Mouse (Mus musculus) left cerebral cortex, adult 11 months (tissue): ENCODE data around the gene Uck2.

Experiments
- DNase-seq: peaks from one replicate; pipeline ENCODE4 v3.0.0; 2022; ENCODE audit warnings: low spot score

Gene Uck2

DNA sequence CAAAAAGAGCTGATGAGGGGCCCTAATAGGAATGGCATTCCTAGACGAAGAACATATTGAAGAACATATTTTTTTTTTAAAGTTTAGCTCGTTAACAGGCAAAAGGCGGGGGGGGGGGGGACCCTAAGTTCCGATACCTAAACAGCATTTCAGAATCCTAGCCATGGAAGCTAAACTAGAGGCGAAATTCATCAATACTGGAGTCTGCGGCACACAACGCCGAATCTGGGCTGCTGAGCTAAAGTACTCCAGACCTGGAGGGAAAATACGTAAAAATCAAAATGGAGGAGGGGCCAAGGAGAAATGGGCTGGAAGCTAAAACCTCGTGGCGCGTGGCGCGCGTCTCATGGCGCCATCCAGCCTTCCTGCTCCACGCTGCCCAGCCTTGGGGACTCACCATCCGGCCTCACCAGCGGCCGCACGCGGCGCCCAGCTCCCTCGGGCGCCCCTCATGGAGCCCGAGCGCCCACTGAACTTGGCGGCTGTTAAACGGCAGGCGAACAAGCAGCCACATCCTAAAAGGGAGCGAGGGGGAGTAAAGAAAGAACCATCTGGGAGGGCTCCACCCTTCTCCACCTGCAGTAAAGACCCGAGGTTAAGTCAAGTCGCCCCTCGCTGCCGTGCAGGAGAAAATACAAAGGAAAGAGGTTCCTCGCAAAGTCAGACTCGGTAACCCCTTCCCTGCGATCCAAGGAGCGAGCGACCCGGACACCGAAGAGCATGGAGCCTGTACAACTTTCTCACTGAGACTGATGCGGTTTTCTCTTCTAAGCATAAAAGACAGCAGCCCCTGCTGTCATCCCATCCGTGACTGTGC is 1.5 kb downstream of the Uck2 start:
- DNase-seq = no peak

DNA sequence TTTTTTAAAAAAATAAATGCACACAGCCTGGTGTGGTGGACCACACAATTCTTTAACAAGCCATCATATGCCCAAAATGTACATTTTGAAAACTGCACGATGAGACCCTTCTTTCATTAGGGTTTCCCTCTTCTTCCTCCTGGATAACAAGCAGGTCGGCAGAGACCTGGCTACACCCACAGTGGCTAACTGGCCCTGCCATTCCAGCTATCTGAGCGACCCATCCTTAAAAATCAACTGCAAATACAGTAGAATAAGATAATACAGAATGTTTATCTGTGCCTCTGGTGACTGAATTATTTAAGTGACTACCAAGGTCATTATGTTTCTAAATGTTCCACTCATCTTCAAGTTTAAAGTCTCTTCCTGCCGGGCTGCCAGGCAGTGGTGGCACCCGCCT is 2.4 kb downstream of the Uck2 start:
- DNase-seq = no peak

DNA sequence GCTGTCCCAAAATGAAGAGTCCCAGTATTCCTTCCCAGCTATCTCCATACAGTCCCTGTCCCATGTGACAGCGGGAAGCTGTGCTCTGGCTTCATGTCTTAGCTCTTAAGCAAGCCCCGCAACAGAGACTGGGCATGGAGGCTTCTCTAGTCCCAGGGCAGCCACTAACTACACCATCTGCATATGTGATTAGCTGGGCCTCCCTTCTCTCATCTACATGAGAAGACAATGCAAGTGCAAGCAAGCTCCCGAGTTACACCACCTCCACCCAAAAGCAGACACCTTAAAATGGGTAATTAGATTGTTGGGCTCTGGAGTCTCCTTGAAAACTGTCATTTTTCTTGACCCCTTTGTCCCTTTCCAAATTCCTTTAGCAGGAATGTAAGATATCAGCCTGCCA is 3.0 kb downstream of the Uck2 start:
- no peak for DNase-seq

DNA sequence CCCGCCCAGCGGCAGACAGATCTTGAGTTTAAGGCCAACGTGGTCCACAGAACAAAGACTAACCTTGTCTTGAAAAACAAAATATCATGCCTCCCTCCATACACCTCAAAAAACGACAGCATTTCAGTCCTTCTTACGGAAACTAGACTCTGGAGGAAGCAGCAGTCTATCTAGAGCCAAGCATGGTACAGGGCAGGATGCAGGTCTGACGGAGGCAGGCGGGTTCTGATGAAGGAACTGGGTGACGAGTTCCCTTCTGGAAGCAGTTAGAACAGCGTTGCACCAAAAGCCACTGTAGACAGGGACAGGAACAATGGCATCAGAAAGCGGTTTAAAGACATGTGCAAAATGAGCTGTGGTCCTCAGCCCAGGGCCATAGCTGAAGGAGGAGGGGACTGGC is 5.1 kb downstream of the Uck2 start:
- no peak for DNase-seq

DNA sequence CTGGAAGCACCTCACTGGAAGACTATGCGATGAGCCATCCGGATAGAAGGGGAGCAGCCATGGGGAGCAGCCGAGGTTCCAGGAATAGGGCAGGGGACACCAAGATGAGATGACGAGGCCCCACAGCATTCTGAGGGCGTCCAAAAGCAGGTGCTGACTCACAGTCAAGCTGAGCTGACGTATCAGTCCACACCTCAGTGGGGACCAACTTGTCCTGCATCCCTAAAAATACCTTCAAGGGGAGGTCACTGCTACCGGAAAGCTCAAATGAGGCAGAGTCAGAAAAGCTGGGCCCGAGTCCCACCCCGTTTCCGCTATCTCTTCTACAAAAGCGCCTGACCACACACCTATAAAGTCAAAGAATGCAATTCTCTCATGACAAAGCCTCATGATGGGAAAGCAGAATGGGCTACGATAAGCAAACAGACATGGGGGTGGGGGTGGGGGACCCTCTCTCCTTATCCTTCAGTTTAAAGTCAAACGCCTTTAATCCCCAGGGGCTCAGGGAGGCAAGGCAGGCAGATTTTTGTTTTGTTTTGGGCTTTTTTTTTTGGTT is 5.9 kb downstream of the Uck2 start:
- DNase-seq = no peak

DNA sequence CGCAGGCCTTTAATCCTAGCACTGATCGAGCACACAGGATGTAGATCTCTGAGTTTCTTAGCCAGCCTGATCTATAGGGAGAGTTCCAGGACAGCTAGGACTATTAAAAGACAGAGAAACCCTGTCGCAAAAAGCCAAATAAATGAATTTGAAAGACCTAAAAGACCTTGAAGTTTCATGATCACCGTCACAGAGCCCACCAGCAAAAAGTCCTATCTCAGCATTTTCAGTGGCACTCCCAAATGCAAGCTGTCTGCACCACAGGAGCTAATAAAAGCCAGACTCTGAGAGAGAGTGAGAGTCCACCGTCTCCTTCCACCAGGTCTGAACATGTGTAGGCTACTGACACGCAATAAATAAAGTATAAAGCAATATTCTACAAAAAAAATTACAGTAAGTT is 6.7 kb downstream of the Uck2 start:
- DNase-seq = no peak

DNA sequence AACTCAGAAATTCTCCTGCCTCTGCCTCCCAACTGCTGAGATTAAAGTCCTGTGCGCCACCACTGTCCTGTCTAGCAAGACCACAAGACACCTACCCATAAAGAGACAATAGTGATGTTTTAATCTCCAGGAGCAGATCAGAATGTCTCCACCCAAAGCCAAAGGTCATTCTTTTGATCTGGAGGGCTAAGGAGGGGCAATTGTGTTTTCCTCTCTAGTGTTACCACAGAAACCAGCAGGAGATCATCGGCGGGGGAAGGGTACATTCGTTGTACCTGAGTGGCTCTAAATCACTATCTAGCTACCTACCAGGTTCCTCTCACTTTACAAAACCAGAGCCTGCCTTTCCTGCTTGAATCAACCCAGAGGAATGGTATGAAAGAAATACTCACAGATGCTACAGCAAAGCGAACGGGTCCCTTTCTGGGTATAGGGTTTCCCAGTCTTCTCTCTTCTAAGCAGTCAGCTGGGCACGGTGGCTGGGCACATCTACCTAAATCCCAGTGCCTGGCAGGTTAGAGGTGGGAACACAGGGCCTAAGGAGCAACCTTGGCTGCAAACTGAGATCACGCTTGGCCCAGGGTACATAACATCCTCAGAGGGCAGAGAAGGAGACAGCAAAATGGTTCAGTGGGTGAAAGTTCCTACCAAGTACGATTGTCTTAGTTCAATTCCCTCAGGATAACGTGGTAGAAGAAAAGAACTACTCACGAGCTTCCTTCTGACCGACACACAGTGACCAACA is 10.3 kb downstream of the Uck2 start:
- no peak for DNase-seq

DNA sequence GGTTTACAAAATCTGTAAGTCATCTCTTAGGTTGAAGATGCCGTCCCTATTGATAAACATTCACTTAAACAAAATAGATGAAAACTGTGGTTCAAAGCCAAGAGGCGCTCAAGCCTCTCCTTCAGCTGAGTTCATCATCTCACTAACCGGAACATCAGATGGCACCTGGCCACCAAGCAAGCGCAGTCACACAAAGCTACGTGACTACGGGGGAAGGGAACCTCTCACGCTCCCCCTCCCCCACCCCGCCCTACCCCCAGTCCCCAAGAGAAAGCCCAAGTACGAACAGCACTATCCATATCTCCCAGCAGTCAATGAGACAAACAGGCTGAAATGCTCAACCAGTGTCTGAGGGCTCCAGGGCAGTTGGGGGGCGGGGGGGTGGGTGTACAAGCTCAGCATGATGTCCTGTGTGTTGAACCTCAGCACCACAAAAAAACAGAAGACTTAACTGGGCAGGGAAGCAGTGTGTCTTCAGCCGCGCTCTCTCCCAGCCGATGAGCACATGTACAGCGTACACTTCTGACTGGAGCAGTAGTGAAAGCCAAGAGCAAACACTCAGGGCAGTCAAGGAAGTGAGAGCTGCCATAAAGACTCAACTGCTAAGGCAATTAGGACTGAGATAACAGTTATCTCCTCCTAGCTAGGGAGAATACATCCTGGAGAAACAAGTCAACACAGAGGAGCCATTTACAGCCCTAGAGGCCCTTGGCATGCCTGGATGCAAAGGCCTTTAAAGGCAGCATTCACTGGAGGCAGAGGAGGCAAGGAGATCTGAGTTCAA is 11.5 kb downstream of the Uck2 start:
- no peak for DNase-seq

DNA sequence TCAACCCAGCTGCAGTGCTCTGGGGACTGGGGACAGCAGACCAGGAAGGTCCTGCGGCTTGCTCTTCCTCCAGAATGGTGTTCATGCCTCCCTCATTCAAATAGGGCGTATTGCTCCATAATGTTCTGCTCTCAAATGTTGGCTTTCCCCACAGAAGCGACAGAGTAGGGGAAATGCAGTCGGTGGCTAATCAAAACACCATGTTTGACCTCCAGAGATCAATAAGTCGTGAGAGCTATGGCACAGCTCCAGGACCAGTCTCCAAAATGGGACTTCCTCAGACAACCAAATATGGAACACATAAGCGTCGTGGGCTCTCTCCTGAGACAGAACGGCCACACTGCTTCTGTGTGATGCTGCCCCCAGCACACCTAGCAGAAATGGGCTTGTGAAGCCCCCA is 13.3 kb downstream of the Uck2 start:
- no peak for DNase-seq

DNA sequence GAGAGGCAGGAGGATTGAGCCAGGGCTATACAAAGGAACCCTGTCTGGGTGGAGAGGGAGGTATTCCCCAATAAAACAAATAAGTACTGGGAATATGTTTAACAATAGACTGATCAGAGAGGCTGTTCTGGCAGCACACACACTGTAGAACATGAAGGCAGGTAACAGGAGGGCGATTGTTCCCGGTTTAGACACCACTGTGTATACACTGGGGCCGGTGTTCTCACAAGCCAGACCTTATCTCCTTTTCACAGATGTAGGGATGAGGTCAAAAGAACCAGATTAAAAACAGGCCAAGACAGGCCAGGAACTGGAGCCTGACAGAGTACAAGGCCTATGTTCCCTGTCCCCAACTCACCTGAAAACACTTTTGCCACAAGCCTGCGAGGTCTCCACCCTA is 13.8 kb downstream of the Uck2 start:
- DNase-seq = no peak

DNA sequence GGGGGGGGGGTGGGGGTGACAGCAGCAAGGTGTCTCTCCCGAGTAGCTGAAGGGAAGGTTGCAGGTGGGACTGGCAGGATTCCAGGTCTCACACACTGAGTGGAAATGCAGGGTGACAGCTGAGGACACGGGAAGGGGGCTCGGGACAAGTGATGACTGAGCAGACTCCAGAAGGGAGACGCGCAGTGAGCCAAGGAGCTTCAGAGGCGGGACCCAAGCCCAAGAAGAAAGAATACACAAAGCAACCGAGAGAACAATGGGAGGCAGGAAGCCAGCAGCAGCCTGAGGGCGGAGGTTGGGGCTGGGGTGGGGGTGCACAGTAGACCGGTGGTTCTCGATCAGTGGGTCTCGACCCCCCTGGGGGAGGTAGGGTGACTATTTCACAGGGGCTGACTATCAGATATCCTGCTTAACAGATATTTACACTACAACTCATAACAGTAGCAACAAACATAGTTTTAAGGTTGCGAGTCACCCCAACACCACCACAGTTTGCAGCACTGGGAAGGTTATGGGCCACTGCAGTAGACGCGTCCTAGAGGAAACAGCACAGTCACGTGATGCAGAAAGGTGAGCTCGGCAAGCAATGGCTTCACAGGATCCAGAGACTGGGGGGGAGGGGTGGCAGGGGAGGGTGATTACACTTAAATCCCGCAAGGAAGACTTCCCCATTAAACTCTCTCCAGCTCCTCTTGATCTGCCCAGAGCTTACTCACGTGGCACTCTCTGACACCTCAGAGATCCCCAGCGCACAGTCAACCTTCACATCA is 14.6 kb downstream of the Uck2 start:
- no peak for DNase-seq

DNA sequence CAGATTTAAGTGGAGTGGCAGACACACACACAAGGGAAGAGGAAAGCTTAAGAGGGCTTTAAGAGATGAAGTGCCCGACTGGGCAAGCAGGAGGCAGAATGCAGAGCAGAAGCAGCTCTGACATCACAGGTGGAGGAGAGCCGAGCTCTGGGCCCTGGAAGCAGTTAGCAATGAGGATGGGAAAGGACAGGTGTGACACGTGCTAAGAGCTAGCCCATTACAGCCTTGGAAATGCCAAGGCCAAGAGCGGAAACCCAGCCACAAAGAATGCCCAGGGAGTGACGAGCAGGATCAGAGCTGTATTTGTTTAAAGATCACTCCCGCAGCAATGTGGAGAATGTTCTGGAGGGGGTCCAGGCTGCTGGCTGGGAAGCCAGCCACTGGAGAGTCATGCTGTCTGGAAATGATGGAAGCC is 15.3 kb downstream of the Uck2 start:
- no peak for DNase-seq

DNA sequence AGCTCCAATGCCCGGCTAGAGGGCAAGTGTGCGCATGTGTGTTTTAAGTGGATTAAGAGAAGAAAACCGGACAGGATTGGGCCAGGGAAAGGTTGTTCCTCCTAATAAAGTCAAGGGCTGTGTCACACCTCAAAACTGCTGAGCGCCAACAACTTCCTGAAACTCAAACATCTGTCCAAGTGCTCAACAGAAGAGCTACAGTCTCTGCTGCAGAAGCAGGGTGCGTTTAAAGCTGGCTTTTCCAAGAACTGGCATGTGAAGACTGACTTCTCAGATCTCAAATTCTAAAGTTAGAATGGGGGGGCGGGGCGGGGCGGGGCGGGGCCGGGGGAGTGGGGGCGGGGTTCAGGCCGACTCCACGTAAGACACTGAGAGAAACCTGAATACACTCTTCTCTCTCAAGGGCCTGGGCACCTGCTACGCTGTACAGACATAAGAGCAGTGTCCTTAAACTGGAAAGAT is 15.7 kb downstream of the Uck2 start:
- no peak for DNase-seq

DNA sequence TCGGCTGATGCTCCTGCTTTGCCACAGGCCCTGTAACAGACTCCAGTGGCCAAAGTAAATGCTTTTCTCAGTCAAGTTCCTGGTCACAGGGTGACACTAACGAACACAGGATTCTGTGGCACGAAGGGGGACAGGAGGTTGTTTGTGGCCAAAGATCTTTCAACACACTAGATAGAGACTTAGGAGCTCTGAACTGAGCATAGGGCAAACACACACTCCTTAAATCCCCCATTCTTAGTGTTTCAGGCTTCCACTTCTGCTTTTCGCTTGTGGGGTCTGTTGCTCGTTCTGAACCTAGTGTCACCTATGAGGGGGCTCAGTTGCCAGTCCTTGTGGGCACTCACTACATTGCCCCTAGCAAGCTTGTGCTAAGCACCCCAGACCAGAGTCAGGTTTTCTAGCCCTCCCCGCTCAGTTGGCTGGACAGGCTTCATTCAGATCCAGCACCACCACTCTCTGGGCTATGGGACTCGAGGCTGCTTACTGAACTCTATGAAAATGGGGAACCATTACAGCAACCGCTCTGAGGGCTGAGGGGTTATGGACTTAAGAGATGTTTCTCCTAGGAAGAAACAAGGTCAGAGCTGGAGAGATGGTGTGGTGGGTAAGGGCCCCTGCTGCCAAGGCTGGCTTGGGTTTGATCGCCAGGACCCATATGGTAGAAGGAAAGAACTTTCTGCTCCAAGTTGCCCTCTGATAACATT is 16.6 kb downstream of the Uck2 start:
- no peak for DNase-seq

DNA sequence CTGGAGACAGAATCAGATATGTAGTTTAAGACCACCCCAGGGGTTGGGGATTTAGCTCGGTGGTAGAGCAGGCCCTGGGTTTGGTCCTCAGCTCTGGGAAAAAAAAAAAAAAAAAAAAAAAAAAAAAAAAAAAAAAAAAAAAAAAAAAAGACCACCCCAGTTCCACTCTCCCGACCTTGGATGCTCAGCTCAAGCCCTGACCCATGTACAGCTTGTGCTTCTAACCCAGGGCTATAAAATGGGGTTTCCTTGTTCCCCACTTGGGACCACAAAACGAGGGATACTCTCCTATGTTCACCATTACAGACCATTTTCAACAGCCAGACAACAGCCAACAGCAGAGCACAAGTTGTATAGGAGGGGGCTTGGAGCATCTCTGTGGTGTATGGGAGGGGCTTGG is 18.4 kb downstream of the Uck2 start:
- DNase-seq = no peak

DNA sequence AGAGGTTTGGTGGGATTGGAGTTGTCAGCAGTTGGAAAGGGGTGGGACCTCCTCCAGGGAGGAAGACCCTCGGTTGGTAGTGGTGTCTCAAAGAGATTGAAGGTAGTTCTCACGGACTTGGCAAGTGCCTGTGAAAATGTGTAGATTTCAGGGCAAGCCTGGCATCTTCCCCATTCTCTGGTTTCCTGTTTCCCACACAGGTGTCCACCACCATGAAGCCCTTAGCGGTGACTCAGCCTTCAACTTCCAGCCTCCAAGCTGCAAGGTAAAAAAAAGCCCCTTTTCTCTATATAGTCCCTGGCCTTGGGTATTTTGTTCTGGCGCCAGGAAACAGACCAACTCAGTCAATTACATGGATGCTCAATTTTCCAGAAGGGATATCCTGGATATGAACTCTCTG is 19.8 kb downstream of the Uck2 start:
- DNase-seq = no peak

DNA sequence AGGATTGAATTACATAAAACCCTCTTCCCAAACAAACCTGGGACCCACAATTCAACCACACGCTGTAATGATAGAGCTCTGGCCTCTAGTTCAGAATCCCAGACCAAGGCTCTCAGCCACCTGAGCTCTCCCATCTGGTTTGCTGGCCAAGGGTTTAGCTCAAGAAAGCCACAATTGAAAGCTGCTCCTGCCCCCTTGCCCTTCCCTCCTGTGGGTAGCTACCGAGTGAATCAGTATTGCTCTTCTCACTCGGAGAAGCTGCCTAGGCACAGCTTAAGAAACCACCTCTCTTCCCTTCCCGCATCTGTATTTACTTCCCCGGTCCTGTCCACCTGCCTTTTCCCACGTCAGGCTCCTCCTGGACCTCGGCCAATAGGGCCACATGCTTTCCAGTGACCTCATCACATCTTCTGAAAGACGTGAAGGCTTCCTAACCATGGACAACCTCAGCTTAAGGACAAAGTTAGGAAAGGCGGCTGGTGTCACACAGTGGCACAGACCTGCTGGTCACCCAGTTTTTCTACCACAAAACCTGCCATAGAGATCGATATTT is 22.6 kb downstream of the Uck2 start:
- DNase-seq = no peak

DNA sequence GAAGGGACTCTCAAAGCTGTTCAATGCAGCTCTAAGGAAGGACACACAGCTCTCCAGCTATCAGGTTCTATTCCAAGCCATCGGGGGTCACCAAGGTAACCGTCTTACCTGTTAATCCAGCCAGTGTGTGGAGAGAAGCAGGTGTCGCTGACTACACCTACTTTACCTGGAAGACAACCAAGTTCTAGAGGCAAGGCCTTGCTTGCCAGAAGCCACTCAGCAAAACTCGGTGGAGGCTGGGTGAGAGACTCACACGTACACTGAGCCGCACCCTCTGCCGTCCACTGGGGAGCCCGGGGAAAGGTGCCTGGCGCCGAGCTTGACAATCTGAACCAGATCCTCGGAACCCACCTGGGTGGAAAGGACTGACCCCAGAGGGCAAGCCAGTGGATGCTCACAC is 23.4 kb downstream of the Uck2 start:
- DNase-seq = no peak

DNA sequence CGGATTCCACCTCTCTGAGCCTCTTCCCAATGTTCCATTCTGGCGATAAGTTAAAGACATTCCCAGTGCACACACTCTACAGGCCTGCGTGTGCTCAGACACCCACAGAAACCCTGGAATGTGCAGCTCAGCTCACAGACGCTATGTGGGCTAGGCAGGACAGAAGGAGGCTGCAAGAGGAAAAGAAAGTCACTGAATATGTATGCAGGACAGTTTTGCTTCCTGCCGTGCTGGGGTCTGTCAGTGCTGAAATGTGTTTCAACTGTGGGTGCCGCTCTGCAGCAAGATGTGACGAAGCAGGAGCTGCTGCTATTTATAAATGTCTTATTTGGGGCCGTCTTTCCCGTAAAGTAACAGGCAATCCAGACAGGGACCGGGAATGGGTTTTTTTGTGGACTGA is 25.4 kb downstream of the Uck2 start:
- peak; percentile 75 for DNase-seq

DNA sequence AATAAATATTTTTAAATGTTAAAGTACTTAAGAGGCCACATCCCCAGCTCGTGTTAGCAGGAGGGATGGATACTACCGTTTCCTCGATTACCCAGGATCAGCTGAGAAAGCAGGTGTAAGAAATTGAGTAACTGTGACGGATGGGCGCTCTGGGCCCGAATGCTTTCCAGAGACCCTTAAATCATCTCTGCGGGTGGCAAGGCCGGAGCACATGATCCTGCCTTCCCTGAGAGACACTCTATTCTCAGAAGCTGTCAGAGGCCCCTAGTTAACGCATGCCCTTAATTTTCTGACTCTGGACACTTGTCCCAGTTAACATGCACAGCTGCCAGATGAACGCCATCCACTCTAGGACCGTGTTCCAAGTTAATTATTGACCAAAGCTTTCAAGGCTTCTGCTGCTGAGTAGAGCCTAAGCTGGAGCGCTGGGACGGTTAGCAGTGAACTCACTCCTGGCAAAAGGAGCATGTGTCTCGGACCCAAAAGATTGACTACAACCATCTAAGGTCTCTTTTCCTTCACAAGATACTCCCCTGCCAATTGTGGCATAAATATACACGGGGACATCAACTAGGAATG is 28.3 kb downstream of the Uck2 start:
- no peak for DNase-seq
